Mouse (Mus musculus): ENCODE measurements around the gene Akirin1. TPM values are rescaled to one million over a fixed set of nuclear protein-coding genes. Genes with fewer than 3 reads are reported as not detected.

The Akirin1 gene
- polyA plus RNA-seq, 1 experiment: 56.4 TPM

DNA sequence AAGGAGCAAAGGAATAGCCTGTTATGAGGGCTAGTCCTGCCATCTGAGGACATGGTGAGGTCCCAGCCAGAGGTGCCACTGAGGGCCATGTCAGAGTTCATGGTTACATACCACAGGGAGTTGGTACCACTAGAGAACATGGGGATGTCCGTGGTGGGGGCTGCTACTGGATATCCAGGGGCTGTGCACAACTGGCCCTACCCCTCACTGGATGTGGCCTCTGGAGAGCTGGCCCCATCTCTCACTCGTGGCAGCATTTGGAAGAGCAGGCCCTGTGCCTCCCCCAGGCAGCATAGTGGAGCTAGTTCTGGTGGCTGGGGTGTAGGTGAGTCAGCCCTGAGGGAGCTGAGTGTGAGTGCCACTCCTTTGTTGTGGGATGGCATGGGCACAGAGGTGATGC lies 17.2 kb downstream of the Akirin1 start:
- H3K27me3 ChIP-seq (ENCODE audit: control insufficient read depth, insufficient read depth, low read length): no peaks in the 10 kb centered on the region
- H3K36me3 ChIP-seq (ENCODE audit: control insufficient read depth, insufficient read depth, low read length): peaks cover 30% of the 10 kb centered on the region
- WGBS: 91% methylated on average over 2 of the region's 2 CpGs
- no peak for TF ChIP-seq POLR2A (IDR thresholded peaks at IDR 0.05; ENCODE audit: control insufficient read depth, extremely low read depth, insufficient read depth, low read length, poor library complexity)
- no peak for TF ChIP-seq CTCF (IDR thresholded peaks at IDR 0.05; ENCODE audit: borderline replicate concordance, control insufficient read depth, extremely low read depth, insufficient read depth, low read length, poor library complexity)
- no peak overlapping the region for H3K4me3 ChIP-seq (ENCODE audit: control insufficient read depth, insufficient read depth, low read length)
- DNase-seq: no peak
- no peaks in the 10 kb centered on the region for H3K4me1 ChIP-seq (replicated peaks; ENCODE audit: control insufficient read depth, insufficient read depth, low read length)
- H3K27ac ChIP-seq (ENCODE audit: control insufficient read depth, insufficient read depth, low read length): no peak overlapping the region

DNA sequence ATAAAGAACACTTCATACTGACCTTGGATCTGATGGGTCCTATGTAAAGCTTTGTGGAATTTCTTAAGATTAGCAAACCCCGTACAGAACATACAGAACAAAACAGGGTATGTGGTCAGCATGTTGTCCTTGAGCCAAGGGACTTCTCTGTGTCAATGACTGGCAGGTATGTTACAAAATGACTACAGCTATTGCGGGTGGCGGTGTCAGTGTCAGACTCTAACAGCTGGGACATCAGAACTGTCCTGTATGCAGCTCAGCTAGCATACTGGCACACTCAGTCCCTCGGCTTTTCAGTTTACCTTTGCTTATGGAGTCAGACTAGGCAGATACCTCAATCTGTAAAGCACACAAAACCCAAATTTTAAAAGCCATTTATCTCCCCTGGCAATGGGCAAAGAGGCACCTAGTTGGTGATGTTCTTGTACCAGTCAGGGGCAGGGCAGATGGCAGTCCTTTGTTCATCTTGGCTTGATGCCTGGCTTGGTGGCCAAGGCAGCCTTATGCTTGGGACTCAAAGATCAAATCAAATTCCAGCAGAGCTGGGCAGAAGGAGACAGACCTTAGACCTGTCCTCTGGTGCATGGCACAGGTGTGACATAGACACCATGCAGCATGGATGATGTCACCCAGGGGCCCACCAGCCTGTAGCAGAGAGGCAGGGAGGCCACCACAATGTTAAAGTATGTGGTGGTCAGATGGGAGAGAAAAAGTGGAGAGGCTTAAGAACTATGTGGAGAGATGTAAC lies 17.8 kb downstream of the Akirin1 start:
- no peak for TF ChIP-seq POLR2A (IDR thresholded peaks at IDR 0.05; ENCODE audit: control insufficient read depth, extremely low read depth, insufficient read depth, low read length, poor library complexity)
- no peak for TF ChIP-seq CTCF (IDR thresholded peaks at IDR 0.05; ENCODE audit: borderline replicate concordance, control insufficient read depth, extremely low read depth, insufficient read depth, low read length, poor library complexity)
- no peaks in the 10 kb centered on the region for H3K4me1 ChIP-seq (replicated peaks; ENCODE audit: control insufficient read depth, insufficient read depth, low read length)
- peaks cover 24% of the 10 kb centered on the region for H3K36me3 ChIP-seq (ENCODE audit: control insufficient read depth, insufficient read depth, low read length)
- no peaks in the 10 kb centered on the region for H3K27me3 ChIP-seq (ENCODE audit: control insufficient read depth, insufficient read depth, low read length)
- no peak overlapping the region for H3K27ac ChIP-seq (ENCODE audit: control insufficient read depth, insufficient read depth, low read length)
- WGBS: 97% methylated on average over 4 of the region's 4 CpGs
- DNase-seq: no peak
- no peak overlapping the region for H3K4me3 ChIP-seq (ENCODE audit: control insufficient read depth, insufficient read depth, low read length)

DNA sequence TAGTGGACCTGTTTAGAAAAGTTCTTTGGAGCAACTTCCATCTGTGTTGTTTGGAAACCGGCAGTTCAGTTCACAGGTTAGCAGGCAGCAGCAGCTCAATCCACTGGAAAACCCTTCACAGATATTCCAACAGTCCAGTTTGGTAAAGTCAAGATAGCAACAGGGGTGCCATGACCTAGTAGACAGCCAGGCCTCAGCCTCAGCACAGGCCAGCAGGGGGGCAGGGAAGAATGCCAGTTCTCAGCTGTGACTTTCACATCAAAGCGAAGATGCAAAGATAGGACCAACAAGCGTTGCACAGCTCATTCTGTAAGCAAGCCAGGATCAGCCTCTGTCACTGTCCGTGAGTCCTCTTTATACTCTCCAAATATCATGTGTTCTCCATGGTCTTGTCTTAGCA lies 28.4 kb downstream of the Akirin1 start:
- H3K4me3 ChIP-seq (ENCODE audit: control insufficient read depth, insufficient read depth, low read length): no peak overlapping the region
- no peak for TF ChIP-seq CTCF (IDR thresholded peaks at IDR 0.05; ENCODE audit: borderline replicate concordance, control insufficient read depth, extremely low read depth, insufficient read depth, low read length, poor library complexity)
- no peak for TF ChIP-seq POLR2A (IDR thresholded peaks at IDR 0.05; ENCODE audit: control insufficient read depth, extremely low read depth, insufficient read depth, low read length, poor library complexity)
- peaks cover 7% of the 10 kb centered on the region for H3K4me1 ChIP-seq (replicated peaks; ENCODE audit: control insufficient read depth, insufficient read depth, low read length)
- no peak for DNase-seq
- no peak overlapping the region for H3K27ac ChIP-seq (ENCODE audit: control insufficient read depth, insufficient read depth, low read length)
- no peaks in the 10 kb centered on the region for H3K36me3 ChIP-seq (ENCODE audit: control insufficient read depth, insufficient read depth, low read length)
- 83% methylated on average over 4 of the region's 4 CpGs for WGBS
- H3K27me3 ChIP-seq (ENCODE audit: control insufficient read depth, insufficient read depth, low read length): no peaks in the 10 kb centered on the region

DNA sequence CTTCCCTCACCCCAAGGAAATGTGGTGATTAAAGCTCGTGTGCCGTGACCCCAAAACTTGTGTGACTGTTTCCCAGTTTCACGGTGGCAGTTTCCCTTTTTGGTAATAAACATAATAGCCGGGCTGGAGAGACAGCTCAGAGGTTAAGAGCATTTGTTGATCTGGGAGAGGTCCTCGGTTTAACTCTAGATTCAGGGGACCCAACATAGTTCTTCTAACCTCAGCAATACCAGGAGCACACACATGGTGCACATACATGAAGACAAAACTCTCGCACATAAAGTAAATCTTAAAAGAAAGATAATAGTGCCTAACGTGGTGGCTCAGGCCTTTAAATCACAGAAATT lies 31.7 kb downstream of the Akirin1 start:
- Histone ChIP-seq H3K27ac (ENCODE audit: control insufficient read depth, insufficient read depth, low read length) (peak overlapping the region; percentile 59), H3K36me3 (ENCODE audit: control insufficient read depth, insufficient read depth, low read length) (peaks cover 16% of the 10 kb centered on the region; the same call in 1 of the 2 replicates), H3K4me3 (ENCODE audit: control insufficient read depth, insufficient read depth, low read length) (peak overlapping the region; percentile 64), H3K27me3 (ENCODE audit: control insufficient read depth, insufficient read depth, low read length) (no peaks in the 10 kb centered on the region), H3K4me1 (replicated peaks; ENCODE audit: control insufficient read depth, insufficient read depth, low read length) (peaks cover 7% of the 10 kb centered on the region)
- TF ChIP-seq POLR2A (IDR thresholded peaks at IDR 0.05; ENCODE audit: control insufficient read depth, extremely low read depth, insufficient read depth, low read length, poor library complexity) (no peak), CTCF (IDR thresholded peaks at IDR 0.05; ENCODE audit: borderline replicate concordance, control insufficient read depth, extremely low read depth, insufficient read depth, low read length, poor library complexity) (no peak)
- DNase-seq: no peak
- 15% methylated on average over 7 of the region's 7 CpGs for WGBS

DNA sequence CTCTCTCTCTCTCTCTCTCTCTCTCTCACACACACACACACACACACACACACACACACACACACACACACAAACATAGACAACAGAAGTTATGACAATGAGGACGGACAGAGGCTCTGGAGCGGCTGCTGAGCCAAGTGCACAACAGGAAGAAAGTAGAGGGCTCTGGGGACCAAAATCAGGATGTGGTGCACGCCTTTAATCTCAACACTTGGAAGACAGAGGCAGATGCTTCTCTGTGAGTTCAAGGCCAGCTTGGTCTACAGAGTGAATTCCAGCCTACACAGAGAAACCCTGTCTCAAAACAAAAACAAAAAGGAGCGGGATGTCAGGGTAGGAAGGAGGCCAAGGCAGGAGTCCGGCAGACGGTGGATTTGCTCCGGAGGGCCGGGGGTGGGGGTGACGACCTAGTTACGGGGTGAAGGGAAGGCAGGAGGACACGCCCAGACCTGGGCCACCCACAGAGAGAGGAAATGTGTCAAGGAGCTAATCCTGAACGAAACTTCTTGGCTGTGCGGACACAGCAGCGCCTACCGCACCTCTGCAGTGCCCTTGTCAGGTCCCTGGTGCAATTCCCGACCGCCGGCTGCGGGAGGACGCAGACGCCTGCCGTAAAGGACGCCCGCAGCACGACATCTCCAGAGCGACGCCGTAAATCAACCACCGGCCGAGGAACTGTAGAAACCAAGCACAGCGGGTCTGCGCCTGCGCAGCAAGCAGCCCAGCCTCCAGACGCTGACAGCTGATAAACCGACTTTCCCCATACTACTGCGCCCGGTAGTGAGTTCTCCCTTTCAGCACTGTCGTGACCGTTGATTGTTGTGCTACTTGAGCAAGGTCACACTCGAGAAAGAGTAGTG lies 32.3 kb downstream of the Akirin1 start, which contains the start of gene Ndufs5:
Gene Ndufs5, minus strand, starts transcription at position 629 of the 860 bp plus-strand sequence.
- H3K4me1 ChIP-seq (replicated peaks; ENCODE audit: control insufficient read depth, insufficient read depth, low read length): peaks cover 7% of the 10 kb centered on the region
- DNase-seq: peak; percentile 97
- TF ChIP-seq CTCF (IDR thresholded peaks at IDR 0.05; ENCODE audit: borderline replicate concordance, control insufficient read depth, extremely low read depth, insufficient read depth, low read length, poor library complexity) (peak; percentile 20; the same call in 1 of the 2 replicates), POLR2A (IDR thresholded peaks at IDR 0.05; ENCODE audit: control insufficient read depth, extremely low read depth, insufficient read depth, low read length, poor library complexity) (peak; percentile 74)
- peak within 1 kb of the TSS; percentile 64 for H3K4me3 ChIP-seq (ENCODE audit: control insufficient read depth, insufficient read depth, low read length)
- under 1% methylated on average over 40 of the region's 40 CpGs for WGBS
- H3K27ac ChIP-seq (ENCODE audit: control insufficient read depth, insufficient read depth, low read length): peak within 1 kb of the TSS; percentile 59
- peaks cover 19% of the 10 kb centered on the region; the same call in 1 of the 2 replicates for H3K36me3 ChIP-seq (ENCODE audit: control insufficient read depth, insufficient read depth, low read length)
- no peaks in the 10 kb centered on the region for H3K27me3 ChIP-seq (ENCODE audit: control insufficient read depth, insufficient read depth, low read length)

DNA sequence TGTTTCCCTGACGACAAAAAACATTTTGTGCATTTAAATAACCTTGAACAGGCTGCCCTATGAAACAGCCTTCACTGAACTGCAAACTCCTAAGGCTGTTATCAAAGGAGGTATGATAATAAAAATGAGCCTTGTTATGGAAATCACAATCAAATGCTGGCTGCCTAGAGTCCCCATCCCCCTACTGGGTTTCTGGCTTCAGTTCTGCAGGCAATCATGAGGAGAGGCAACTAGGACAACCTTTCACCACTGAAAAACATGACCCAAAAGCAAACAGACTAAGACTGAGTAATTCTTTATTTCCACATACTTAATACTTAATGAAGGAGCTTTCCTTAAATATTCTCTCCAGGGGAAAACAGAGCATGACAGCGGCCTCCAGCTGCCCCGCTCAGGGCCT lies 37.7 kb downstream of the Akirin1 start:
- no peak for DNase-seq
- Histone ChIP-seq H3K27ac (ENCODE audit: control insufficient read depth, insufficient read depth, low read length) (no peak overlapping the region), H3K36me3 (ENCODE audit: control insufficient read depth, insufficient read depth, low read length) (peaks cover 20% of the 10 kb centered on the region; the same call in 1 of the 2 replicates), H3K27me3 (ENCODE audit: control insufficient read depth, insufficient read depth, low read length) (no peaks in the 10 kb centered on the region), H3K4me1 (replicated peaks; ENCODE audit: control insufficient read depth, insufficient read depth, low read length) (peaks cover 2% of the 10 kb centered on the region), H3K4me3 (ENCODE audit: control insufficient read depth, insufficient read depth, low read length) (no peak overlapping the region)
- WGBS: 96% methylated on average over 3 of the region's 3 CpGs
- TF ChIP-seq CTCF (IDR thresholded peaks at IDR 0.05; ENCODE audit: borderline replicate concordance, control insufficient read depth, extremely low read depth, insufficient read depth, low read length, poor library complexity): no peak
- no peak for TF ChIP-seq POLR2A (IDR thresholded peaks at IDR 0.05; ENCODE audit: control insufficient read depth, extremely low read depth, insufficient read depth, low read length, poor library complexity)

Measured in thymus, adult 2 months (tissue).